ENCODE assay signal across 17 mouse cellular contexts in genomic region chr6:38343581-38343980, GRCm38 (mm10). TPM values are rescaled to one million over a fixed set of nuclear protein-coding genes. Genes with fewer than 3 reads are reported as not detected.
DNase-seq lines count a peak whose midpoint lies in the region; ATAC-seq and TF ChIP-seq lines count a peak whose summit lies in the region.
"Had no signal": no experiment of that assay in that cellular context is flagged by ENCODE, and none has a peak within 500 bp of the region (broad histone marks: within the 10 kb centered on the region; RNA-seq: fewer than 3 reads in every experiment).

No protein-coding gene starts in this region.

- peak; percentile 85 for DNase-seq in heart, adult 11 months
- DNase-seq in heart, postnatal 25 days (ENCODE audit: low spot score), result no peak
- no peak for DNase-seq in kidney, postnatal 25 days
- no peak for DNase-seq in CH12.LX (ENCODE audit: extremely low read depth)
- DNase-seq in liver, embryonic 13.5 days, result no peak
- no peak for DNase-seq in urinary bladder, postnatal 4 days (ENCODE audit: low spot score in 2 of 2)
- DNase-seq: cerebellum, postnatal 25 days; gastrocnemius, postnatal 36 days; kidney, adult 2 months; right cerebral cortex, postnatal 4 days; thymus, adult 18-20 months had no signal

- WGBS in kidney, embryonic 14.5 days, result 65% methylated on average over 3 of the region's 3 CpGs
- 21% methylated on average over 3 of the region's 3 CpGs for WGBS in liver, embryonic 13.5 days (ENCODE audit: insufficient replicate concordance)

- no peaks in the 10 kb centered on the region for H3K9me3 ChIP-seq in kidney, embryonic 14.5 days (ENCODE audit: control insufficient read depth, low read length)
- H3K9me3 ChIP-seq in CH12.LX (replicated peaks; ENCODE audit: low read length), result no peaks in the 10 kb centered on the region
- H3K9me3 ChIP-seq in liver, embryonic 13.5 days (replicated peaks), result no peaks in the 10 kb centered on the region
- H3K9me3 ChIP-seq: forebrain, embryonic 13.5 days; midbrain, embryonic 12.5 days; neural tube, embryonic 15.5 days had no signal

- no peak overlapping the region for H3K27ac ChIP-seq in kidney, embryonic 14.5 days (ENCODE audit: low read depth, low read length)
- peak overlapping the region; percentile 53 for H3K27ac ChIP-seq in CH12.LX (ENCODE audit: insufficient read depth, low read depth)
- peak overlapping the region; percentile 99 for H3K27ac ChIP-seq in liver, embryonic 13.5 days
- H3K27ac ChIP-seq: forebrain, embryonic 13.5 days; hindbrain, postnatal 0 days; midbrain, embryonic 12.5 days; neural tube, embryonic 15.5 days had no signal

- H3K27me3 ChIP-seq in kidney, embryonic 14.5 days (ENCODE audit: control insufficient read depth, insufficient read depth, low read length), result no peaks in the 10 kb centered on the region
- no peaks in the 10 kb centered on the region for H3K27me3 ChIP-seq in CH12.LX (replicated peaks)
- no peaks in the 10 kb centered on the region for H3K27me3 ChIP-seq in liver, embryonic 13.5 days
- H3K27me3 ChIP-seq: forebrain, embryonic 13.5 days; midbrain, embryonic 12.5 days; neural tube, embryonic 15.5 days had no signal

- in situ Hi-C loops in CH12.LX (cut with MboI; ENCODE audit: low pct_ligation_motif_present, low pct_unique_long_range_greater_than_20kb, low sequenced_read_pairs), result no loop called here

- TF ChIP-seq EP300 in CH12.LX (IDR thresholded peaks at IDR 0.05; ENCODE audit: low read length), result no peak

- dilution Hi-C loops in CH12.LX (cut with MboI; ENCODE audit: extremely low pct_ligation_motif_present, extremely low pct_unique_long_range_greater_than_20kb, low sequenced_read_pairs), result no loop called here

- no peaks in the 10 kb centered on the region for H3K36me3 ChIP-seq in kidney, embryonic 14.5 days (ENCODE audit: control insufficient read depth, insufficient read depth, low read length)
- H3K36me3 ChIP-seq in CH12.LX (replicated peaks in 1 of 2; ENCODE audit: control insufficient read depth in 1 of 2, insufficient read depth in 1 of 2, low read length in 1 of 2), result peaks cover 24 to 61% of the 10 kb centered on the region in 2 experiments
- H3K36me3 ChIP-seq in liver, embryonic 13.5 days, result peaks cover 39% of the 10 kb centered on the region
- H3K36me3 ChIP-seq: midbrain, embryonic 12.5 days; neural tube, embryonic 15.5 days had no signal

- 0 out of 2 replicates have a peak overlapping the region, but pooled peaks have one; percentile 28 for H3K9ac ChIP-seq in kidney, embryonic 14.5 days (ENCODE audit: low read depth, low read length)
- H3K9ac ChIP-seq in CH12.LX (ENCODE audit: insufficient read depth, low read depth), result peak overlapping the region; percentile 38; the same call in 1 of the 2 replicates
- peak overlapping the region; percentile 79 for H3K9ac ChIP-seq in liver, embryonic 13.5 days
- H3K9ac ChIP-seq: forebrain, embryonic 13.5 days; midbrain, embryonic 12.5 days; neural tube, embryonic 15.5 days had no signal

- intact Hi-C loops in heart, postnatal 25 days (cut with DNase I), result no loop called here

- ATAC-seq in kidney, embryonic 14.5 days (ENCODE audit: low FRiP score, low TSS enrichment), result no peak
- no peak for ATAC-seq in liver, embryonic 13.5 days (ENCODE audit: low read depth)
- no peak for ATAC-seq in megakaryocyte progenitor cell, adult 5-6 weeks (replicated peaks; ENCODE audit: poor library complexity)
- ATAC-seq: forebrain, embryonic 13.5 days; hindbrain, postnatal 0 days had no signal

- no peak for TF ChIP-seq CTCF in CH12.LX (conservative IDR thresholded peaks at IDR 0.05 in 1 of 2, IDR thresholded peaks at IDR 0.05 in 1 of 2; ENCODE audit: low read depth in 2 of 2, low read length in 2 of 2)

- no peak overlapping the region for H3K4me3 ChIP-seq in kidney, embryonic 14.5 days (ENCODE audit: low read length)
- H3K4me3 ChIP-seq in CH12.LX (replicated peaks in 1 of 3; ENCODE audit: low read depth in 2 of 3, low read length in 2 of 3, poor library complexity in 1 of 3), result no peak overlapping the region
- peak overlapping the region; percentile 55 for H3K4me3 ChIP-seq in liver, embryonic 13.5 days (replicated peaks)
- H3K4me3 ChIP-seq: forebrain, embryonic 13.5 days; midbrain, embryonic 12.5 days; neural tube, embryonic 15.5 days had no signal

- H3K79me2 ChIP-seq in CH12.LX (replicated peaks; ENCODE audit: control insufficient read depth, extremely low read depth, insufficient read depth, poor library complexity, severe bottlenecking), result peaks cover 95% of the 10 kb centered on the region

- TF ChIP-seq RAD21 in CH12.LX (IDR thresholded peaks at IDR 0.05; ENCODE audit: low read depth, low read length), result no peak

- no peak overlapping the region for H3K4me2 ChIP-seq in kidney, embryonic 14.5 days (replicated peaks; ENCODE audit: low read depth, low read length)
- H3K4me2 ChIP-seq in CH12.LX (ENCODE audit: insufficient read depth, low read depth, poor library complexity, severe bottlenecking), result peak overlapping the region; percentile 98; the same call in 1 of the 2 replicates
- peak overlapping the region; percentile 88 for H3K4me2 ChIP-seq in liver, embryonic 13.5 days
- H3K4me2 ChIP-seq: forebrain, embryonic 13.5 days; midbrain, embryonic 12.5 days; neural tube, embryonic 15.5 days had no signal

- TF ChIP-seq POLR2A in CH12.LX (IDR thresholded peaks at IDR 0.05; ENCODE audit: low read depth, low read length), result no peak

- no peaks in the 10 kb centered on the region for H3K4me1 ChIP-seq in kidney, embryonic 14.5 days (ENCODE audit: control insufficient read depth, insufficient read depth, low read length)
- peaks cover 7 to 63% of the 10 kb centered on the region in 2 experiments for H3K4me1 ChIP-seq in CH12.LX (ENCODE audit: control insufficient read depth in 1 of 2, insufficient read depth in 2 of 2)
- peaks cover 94% of the 10 kb centered on the region for H3K4me1 ChIP-seq in liver, embryonic 13.5 days (replicated peaks)
- H3K4me1 ChIP-seq: forebrain, embryonic 13.5 days; midbrain, embryonic 12.5 days; neural tube, embryonic 15.5 days had no signal

TF ChIP-seq in CH12.LX, 34 proteins besides CTCF, POLR2A, EP300 and RAD21:
- no peak for TF ChIP-seq TBP (conservative IDR thresholded peaks at IDR 0.05; ENCODE audit: low read depth, low read length)
- TF ChIP-seq CHD2 (IDR thresholded peaks at IDR 0.05; ENCODE audit: low read length), result no peak
- TF ChIP-seq MEF2A (IDR thresholded peaks at IDR 0.05; ENCODE audit: borderline replicate concordance, low read depth, low read length), result no peak
- TF ChIP-seq E2F4 (IDR thresholded peaks at IDR 0.05; ENCODE audit: insufficient replicate concordance, low read depth, low read length), result no peak
- TF ChIP-seq CHD1 (IDR thresholded peaks at IDR 0.05; ENCODE audit: low read depth, low read length), result no peak
TF ChIP-seq in CH12.LX: peak in this region for 0.

RNA-seq across cellular contexts. Expression of gene Zc3hav1, which starts 10.8 kb away (rescaled TPM):
- 10 to 100 TPM; 12.6 to 15.3 TPM for total RNA-seq in heart, postnatal 25 days (2021)
- polyA plus RNA-seq in kidney, embryonic 14.5 days (2014; fragmentation: Nextera tagmentation; extraction: Ambion mirVana), result 2.1 and 3.4 TPM in 2 replicates
- total RNA-seq in CH12.LX (2012; rRNA removed), result 67.2 and 68.7 TPM in 2 replicates
- total RNA-seq in CH12.LX (2014; rRNA removed), result 49.8 and 51.8 TPM in 2 replicates
- 50.1 and 58.1 TPM in 2 replicates for polyA plus RNA-seq in CH12.LX (2012; ENCODE audit: insufficient read length, low read depth)
- 24.6 and 25.8 TPM in 2 replicates for polyA plus RNA-seq in liver, embryonic 13.5 days (2015; fragmentation: Nextera tagmentation; extraction: Ambion mirVana)
- total RNA-seq in megakaryocyte progenitor cell, adult 5-6 weeks (2015), result 62.1 and 65.3 TPM in 2 replicates
- total RNA-seq in megakaryocyte progenitor cell, adult 5-6 weeks (2017), result 47.0 and 54.7 TPM in 2 replicates

RNA-seq across cellular contexts. Expression of gene Ttc26, which starts 37.7 kb away (rescaled TPM):
- total RNA-seq in heart, postnatal 25 days (2021), result 1 to 10 TPM; 2.2 to 2.5 TPM
- polyA plus RNA-seq in kidney, embryonic 14.5 days (2014; fragmentation: Nextera tagmentation; extraction: Ambion mirVana), result 5.1 and 10.9 TPM in 2 replicates
- total RNA-seq in CH12.LX (2012; rRNA removed), result 1.4 and 1.7 TPM in 2 replicates
- 1.8 TPM in 2 replicates for total RNA-seq in CH12.LX (2014; rRNA removed)
- polyA plus RNA-seq in CH12.LX (2012; ENCODE audit: insufficient read length, low read depth), result 2.3 TPM in 2 replicates
- 0.70 and 0.74 TPM in 2 replicates for polyA plus RNA-seq in liver, embryonic 13.5 days (2015; fragmentation: Nextera tagmentation; extraction: Ambion mirVana)
- total RNA-seq in megakaryocyte progenitor cell, adult 5-6 weeks (2015), result 0.51 and 1.2 TPM in 2 replicates
- total RNA-seq in megakaryocyte progenitor cell, adult 5-6 weeks (2017), result 2.5 TPM in 2 replicates

RNA-seq across cellular contexts. Expression of gene Zc3hav1l, which starts 44.5 kb away (rescaled TPM):
- total RNA-seq in heart, postnatal 25 days (2021), result 1 to 10 TPM; 1.6 to 2.4 TPM
- polyA plus RNA-seq in kidney, embryonic 14.5 days (2014; fragmentation: Nextera tagmentation; extraction: Ambion mirVana), result 10.9 and 14.9 TPM in 2 replicates
- total RNA-seq in CH12.LX (2012; rRNA removed), result 2.3 and 3.1 TPM in 2 replicates
- total RNA-seq in CH12.LX (2014; rRNA removed), result 2.8 and 2.9 TPM in 2 replicates
- polyA plus RNA-seq in CH12.LX (2012; ENCODE audit: insufficient read length, low read depth), result 5.1 and 6.3 TPM in 2 replicates
- 1.6 and 2.1 TPM in 2 replicates for polyA plus RNA-seq in liver, embryonic 13.5 days (2015; fragmentation: Nextera tagmentation; extraction: Ambion mirVana)
- 11.5 and 11.6 TPM in 2 replicates for total RNA-seq in megakaryocyte progenitor cell, adult 5-6 weeks (2015)
- 4.4 and 4.9 TPM in 2 replicates for total RNA-seq in megakaryocyte progenitor cell, adult 5-6 weeks (2017)

Comparison
In these comparisons a context has a peak if more than half of its experiments do, and no peak if none do; other contexts are left out.
1. H3K9ac ChIP-seq: peak in every context shown above with its lines; median percentile 79 in liver, embryonic 13.5 days; 38 in CH12.LX; 28 in kidney, embryonic 14.5 days.